Mouse (Mus musculus): Measurements from ENCODE around the gene Dnah12. TPM values are rescaled to one million over a fixed set of nuclear protein-coding genes. Genes with fewer than 3 reads are reported as not detected.
"Not testable (repeated sequence)": the region's sequence is repeated elsewhere in the genome, so short reads cannot be mapped to it uniquely, and the experiment has no call there.

Dnah12 gene
- polyA plus RNA-seq, 1 experiment = under 0.01 TPM

- Histone ChIP-seq H3ac (ENCODE audit: control insufficient read depth, insufficient read length, low read depth) (no peak overlapping the region), H3K79me2 (ENCODE audit: control insufficient read depth, insufficient read depth) (no peaks in the 10 kb centered on the region), H3K27me3 (ENCODE audit: control insufficient read depth, insufficient read depth, insufficient read length) (no peaks in the 10 kb centered on the region), H3K79me3 (ENCODE audit: low read depth) (no peaks in the 10 kb centered on the region), H3K36me3 (ENCODE audit: control insufficient read depth, insufficient read depth) (no peaks in the 10 kb centered on the region), H3K4me3 (ENCODE audit: insufficient read depth, poor library complexity, severe bottlenecking) (no peak overlapping the region)
- TF ChIP-seq MYOD1 (IDR thresholded peaks at IDR 0.05; ENCODE audit: control insufficient read depth, insufficient read length, low read depth) = no peak
- no peak for TF ChIP-seq USF1 (IDR thresholded peaks at IDR 0.05; ENCODE audit: low read depth)
- no peak for TF ChIP-seq MAX (IDR thresholded peaks at IDR 0.05)
- no peak for TF ChIP-seq CEBPB (IDR thresholded peaks at IDR 0.05; ENCODE audit: low read depth)
- TF ChIP-seq MYOG (IDR thresholded peaks at IDR 0.05; ENCODE audit: control insufficient read depth, extremely low read depth, insufficient read length) = no peak
- TF ChIP-seq FOSL1 (IDR thresholded peaks at IDR 0.05; ENCODE audit: insufficient read depth, low read length, poor library complexity, severe bottlenecking) = no peak
- TF ChIP-seq CTCF (IDR thresholded peaks at IDR 0.05; ENCODE audit: control insufficient read depth, insufficient read depth, insufficient read length) = no peak
Observed at GRCm38 (mm10) chr14:26675371-26675770, 17.7 kb upstream of the Dnah12 start.

GRCm38 (mm10) chr14:26675791-26676190 lies 17.3 kb upstream of the Dnah12 start:
- H3K4me3 ChIP-seq (ENCODE audit: insufficient read depth, poor library complexity, severe bottlenecking) = no peak overlapping the region
- TF ChIP-seq MYOD1 (IDR thresholded peaks at IDR 0.05; ENCODE audit: control insufficient read depth, insufficient read length, low read depth) = no peak
- no peak for TF ChIP-seq USF1 (IDR thresholded peaks at IDR 0.05; ENCODE audit: low read depth)
- no peak for TF ChIP-seq CEBPB (IDR thresholded peaks at IDR 0.05; ENCODE audit: low read depth)
- TF ChIP-seq MAX (IDR thresholded peaks at IDR 0.05) = no peak
- TF ChIP-seq CTCF (IDR thresholded peaks at IDR 0.05; ENCODE audit: control insufficient read depth, insufficient read depth, insufficient read length) = no peak
- no peak for TF ChIP-seq MYOG (IDR thresholded peaks at IDR 0.05; ENCODE audit: control insufficient read depth, extremely low read depth, insufficient read length)
- no peak for TF ChIP-seq FOSL1 (IDR thresholded peaks at IDR 0.05; ENCODE audit: insufficient read depth, low read length, poor library complexity, severe bottlenecking)

GRCm38 (mm10) chr14:26690727-26691126 lies 2.3 kb upstream of the Dnah12 start:
- TF ChIP-seq FOSL1 (IDR thresholded peaks at IDR 0.05; ENCODE audit: insufficient read depth, low read length, poor library complexity, severe bottlenecking) (no peak), MYOG (IDR thresholded peaks at IDR 0.05; ENCODE audit: control insufficient read depth, extremely low read depth, insufficient read length) (no peak), MYOD1 (IDR thresholded peaks at IDR 0.05; ENCODE audit: control insufficient read depth, insufficient read length, low read depth) (no peak), USF1 (IDR thresholded peaks at IDR 0.05; ENCODE audit: low read depth) (no peak), MAX (IDR thresholded peaks at IDR 0.05) (no peak), CEBPB (IDR thresholded peaks at IDR 0.05; ENCODE audit: low read depth) (no peak), CTCF (IDR thresholded peaks at IDR 0.05; ENCODE audit: control insufficient read depth, insufficient read depth, insufficient read length) (no peak)
- no peaks in the 10 kb centered on the region for H3K79me3 ChIP-seq (ENCODE audit: low read depth)
- H3K79me2 ChIP-seq (ENCODE audit: control insufficient read depth, insufficient read depth) = no peaks in the 10 kb centered on the region
- H3K27me3 ChIP-seq (ENCODE audit: control insufficient read depth, insufficient read depth, insufficient read length) = no peaks in the 10 kb centered on the region
- no peak overlapping the region for H3ac ChIP-seq (ENCODE audit: control insufficient read depth, insufficient read length, low read depth)
- no peak overlapping the region for H3K4me3 ChIP-seq (ENCODE audit: insufficient read depth, poor library complexity, severe bottlenecking)
- H3K36me3 ChIP-seq (ENCODE audit: control insufficient read depth, insufficient read depth) = no peaks in the 10 kb centered on the region

More at GRCm38 (mm10) chr14:26675791-26676190, 17.3 kb upstream of the Dnah12 start:
- no peak overlapping the region for H3ac ChIP-seq (ENCODE audit: control insufficient read depth, insufficient read length, low read depth)
- no peaks in the 10 kb centered on the region for H3K36me3 ChIP-seq (ENCODE audit: control insufficient read depth, insufficient read depth)
- no peaks in the 10 kb centered on the region for H3K27me3 ChIP-seq (ENCODE audit: control insufficient read depth, insufficient read depth, insufficient read length)
- no peaks in the 10 kb centered on the region for H3K79me2 ChIP-seq (ENCODE audit: control insufficient read depth, insufficient read depth)
- H3K79me3 ChIP-seq (ENCODE audit: low read depth) = no peaks in the 10 kb centered on the region

- no peak overlapping the region for H3K4me3 ChIP-seq (ENCODE audit: insufficient read depth, poor library complexity, severe bottlenecking)
- no peak for TF ChIP-seq USF1 (IDR thresholded peaks at IDR 0.05; ENCODE audit: low read depth)
- TF ChIP-seq CTCF (IDR thresholded peaks at IDR 0.05; ENCODE audit: control insufficient read depth, insufficient read depth, insufficient read length) = no peak
- no peak overlapping the region for H3ac ChIP-seq (ENCODE audit: control insufficient read depth, insufficient read length, low read depth)
- H3K79me2 ChIP-seq (ENCODE audit: control insufficient read depth, insufficient read depth) = no peaks in the 10 kb centered on the region
- H3K79me3 ChIP-seq (ENCODE audit: low read depth) = no peaks in the 10 kb centered on the region
- no peaks in the 10 kb centered on the region for H3K36me3 ChIP-seq (ENCODE audit: control insufficient read depth, insufficient read depth)
- H3K27me3 ChIP-seq (ENCODE audit: control insufficient read depth, insufficient read depth, insufficient read length) = no peaks in the 10 kb centered on the region
Observed at GRCm38 (mm10) chr14:26691363-26691762, 1.7 kb upstream of the Dnah12 start.

DNA sequence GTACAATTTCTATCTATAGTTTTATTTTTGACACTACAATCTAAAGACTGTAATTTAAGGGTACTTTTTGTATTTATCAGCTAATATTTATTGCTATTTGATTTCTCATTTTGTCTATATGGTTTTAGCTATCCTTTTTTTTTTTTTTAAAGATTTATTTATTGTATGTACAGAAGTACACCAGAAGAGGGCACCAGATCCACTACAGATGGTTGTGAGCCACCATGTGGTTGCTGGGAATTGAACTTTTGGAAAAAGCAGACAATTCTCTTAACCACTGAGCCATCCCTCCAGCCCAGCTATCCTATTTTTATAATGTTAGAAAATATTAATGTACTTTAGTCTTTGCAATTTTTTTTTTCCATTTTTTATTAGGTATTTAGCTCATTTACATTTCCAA lies 4.8 kb downstream of the Dnah12 start:
- H3ac ChIP-seq (ENCODE audit: control insufficient read depth, insufficient read length, low read depth) = no peak overlapping the region
- no peaks in the 10 kb centered on the region for H3K27me3 ChIP-seq (ENCODE audit: control insufficient read depth, insufficient read depth, insufficient read length)
- TF ChIP-seq CTCF (IDR thresholded peaks at IDR 0.05; ENCODE audit: control insufficient read depth, insufficient read depth, insufficient read length) (peak; percentile 3), FOSL1 (IDR thresholded peaks at IDR 0.05; ENCODE audit: insufficient read depth, low read length, poor library complexity, severe bottlenecking) (no peak)
- no peaks in the 10 kb centered on the region for H3K36me3 ChIP-seq (ENCODE audit: control insufficient read depth, insufficient read depth)
- no peak overlapping the region for H3K4me3 ChIP-seq (ENCODE audit: insufficient read depth, poor library complexity, severe bottlenecking)
- no peaks in the 10 kb centered on the region for H3K79me3 ChIP-seq (ENCODE audit: low read depth)
- H3K79me2 ChIP-seq (ENCODE audit: control insufficient read depth, insufficient read depth) = no peaks in the 10 kb centered on the region

DNA sequence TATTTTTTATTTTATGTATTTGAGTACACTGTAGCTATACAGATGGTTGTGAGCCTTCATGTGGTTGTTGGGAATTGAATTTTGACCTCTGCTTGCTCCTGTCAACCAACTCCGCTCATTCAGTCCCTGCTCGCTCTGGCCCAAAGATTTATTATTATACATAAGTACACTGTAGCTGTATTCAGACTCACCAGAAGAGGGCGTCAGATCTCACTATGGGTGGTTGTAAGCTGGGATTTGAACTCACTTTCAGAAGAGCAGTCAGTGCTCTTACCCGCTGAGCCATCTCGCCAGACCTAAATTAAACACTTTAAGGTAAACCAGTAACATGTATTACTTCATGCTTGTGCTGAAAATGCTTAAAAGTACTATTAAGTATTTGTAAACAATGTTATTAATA lies 12.2 kb downstream of the Dnah12 start:
- H3K27me3 ChIP-seq (ENCODE audit: control insufficient read depth, insufficient read depth, insufficient read length); H3ac ChIP-seq (ENCODE audit: control insufficient read depth, insufficient read length, low read depth); H3K4me3 ChIP-seq (ENCODE audit: insufficient read depth, poor library complexity, severe bottlenecking); H3K36me3 ChIP-seq (ENCODE audit: control insufficient read depth, insufficient read depth); H3K79me2 ChIP-seq (ENCODE audit: control insufficient read depth, insufficient read depth); H3K79me3 ChIP-seq (ENCODE audit: low read depth): not testable (repeated sequence)

- H3K79me3 ChIP-seq (ENCODE audit: low read depth); H3K79me2 ChIP-seq (ENCODE audit: control insufficient read depth, insufficient read depth); H3K4me3 ChIP-seq (ENCODE audit: insufficient read depth, poor library complexity, severe bottlenecking); H3ac ChIP-seq (ENCODE audit: control insufficient read depth, insufficient read length, low read depth); H3K36me3 ChIP-seq (ENCODE audit: control insufficient read depth, insufficient read depth); H3K27me3 ChIP-seq (ENCODE audit: control insufficient read depth, insufficient read depth, insufficient read length): not testable (repeated sequence)
Observed at GRCm38 (mm10) chr14:26719696-26720095, 26.6 kb downstream of the Dnah12 start.

Data from C2C12 (cell line).